Mouse (Mus musculus): Measurements from ENCODE around the gene 3110021N24Rik.
"Not testable (repeated sequence)": the region's sequence is repeated elsewhere in the genome, so short reads cannot be mapped to it uniquely, and the experiment has no call there.

The 3110021N24Rik gene

GRCm38 (mm10) chr4:108719349-108719748 is at the start of gene 3110021N24Rik:
TSS of gene 3110021N24Rik (plus strand) at chr4:108719649.
- DNase-seq (ENCODE audit: low spot score) = no peak

- no peak for DNase-seq (ENCODE audit: low spot score)
These were observed 33.3 kb upstream of the 3110021N24Rik start for GRCm38 (mm10) chr4:108686156-108686555.

GRCm38 (mm10) chr4:108687098-108687497 is 32.4 kb upstream of the 3110021N24Rik start:
- not testable (repeated sequence) for DNase-seq (ENCODE audit: low spot score)

DNA sequence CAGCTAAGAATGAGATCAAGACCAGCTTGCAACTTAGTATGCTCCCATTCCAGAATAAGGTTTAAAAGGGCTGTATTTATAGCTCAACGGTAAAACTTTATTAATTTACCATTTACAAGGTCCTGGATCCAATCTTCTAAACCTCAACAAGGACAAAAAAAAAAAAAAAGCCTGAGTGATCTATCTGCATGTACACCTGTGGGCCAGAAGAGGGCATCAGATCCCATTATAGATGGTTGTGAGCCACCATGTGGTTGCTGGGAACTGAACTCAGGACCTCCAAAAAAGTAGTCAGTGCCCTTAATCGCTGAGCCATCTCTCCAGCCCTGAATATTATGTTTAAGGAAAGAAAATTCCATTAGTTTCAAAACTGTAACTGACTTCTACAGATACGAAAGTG is 29.0 kb upstream of the 3110021N24Rik start:
- no peak for DNase-seq (ENCODE audit: low spot score)

DNA sequence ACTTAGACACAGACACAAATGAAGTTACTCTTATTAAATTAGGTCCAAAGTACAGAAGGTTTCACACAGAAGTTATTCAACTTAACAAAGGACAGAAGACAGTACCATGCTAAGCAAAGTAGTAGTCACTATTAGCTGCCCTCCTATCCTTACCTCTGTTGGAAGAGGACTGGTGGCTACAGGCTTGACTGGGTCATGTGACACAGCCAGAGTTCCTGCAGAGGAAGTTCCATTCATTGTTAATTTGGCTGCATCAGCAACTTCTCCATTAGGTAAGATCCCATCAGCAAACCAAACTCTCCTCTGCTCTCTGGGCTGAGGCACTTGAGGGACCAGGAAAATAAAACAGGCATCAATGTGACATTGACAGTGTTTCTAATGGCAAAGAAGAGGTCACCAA is 28.0 kb upstream of the 3110021N24Rik start:
- no peak for DNase-seq (ENCODE audit: low spot score)

DNA sequence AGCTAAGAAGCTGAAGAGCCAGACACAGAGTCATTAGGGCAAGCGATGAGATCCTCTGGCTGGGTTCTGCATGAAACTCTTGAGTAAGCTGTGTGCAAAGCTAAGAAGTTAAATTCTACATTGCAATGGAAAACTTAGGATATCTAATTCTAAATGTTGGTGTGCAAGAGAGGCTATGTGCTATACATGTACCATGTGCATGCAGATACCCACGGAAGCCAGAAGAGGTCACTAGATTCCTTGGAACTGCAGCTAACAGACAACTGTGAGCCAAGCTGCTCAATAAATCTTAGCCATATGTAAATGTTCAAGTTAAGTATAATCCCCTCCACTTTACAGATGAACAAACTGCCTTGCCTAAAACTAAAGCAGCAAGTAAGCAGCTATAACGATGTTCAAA is 22.5 kb upstream of the 3110021N24Rik start:
- DNase-seq (ENCODE audit: low spot score) = peak; percentile 13

DNA sequence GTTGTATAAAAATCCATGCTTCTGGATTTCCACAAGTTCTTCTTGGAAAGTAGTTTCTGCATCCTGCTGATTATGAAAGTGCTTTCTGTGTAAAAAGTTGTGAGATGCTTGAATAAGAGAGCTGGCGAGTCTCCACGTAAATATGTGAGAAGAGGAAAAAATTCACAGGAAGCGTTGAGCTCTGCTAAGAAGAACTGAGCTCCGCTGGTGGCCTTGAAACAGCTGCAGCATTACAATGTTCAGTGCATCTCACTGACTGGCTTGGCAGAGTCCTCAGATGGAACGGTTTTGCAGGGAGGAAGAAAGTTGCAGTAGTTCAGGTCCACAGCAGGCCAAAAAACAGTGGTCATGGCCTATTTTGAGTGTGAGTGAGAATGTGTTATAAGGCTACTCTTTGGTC is 11.2 kb upstream of the 3110021N24Rik start:
- DNase-seq (ENCODE audit: low spot score) = peak; percentile 8

DNA sequence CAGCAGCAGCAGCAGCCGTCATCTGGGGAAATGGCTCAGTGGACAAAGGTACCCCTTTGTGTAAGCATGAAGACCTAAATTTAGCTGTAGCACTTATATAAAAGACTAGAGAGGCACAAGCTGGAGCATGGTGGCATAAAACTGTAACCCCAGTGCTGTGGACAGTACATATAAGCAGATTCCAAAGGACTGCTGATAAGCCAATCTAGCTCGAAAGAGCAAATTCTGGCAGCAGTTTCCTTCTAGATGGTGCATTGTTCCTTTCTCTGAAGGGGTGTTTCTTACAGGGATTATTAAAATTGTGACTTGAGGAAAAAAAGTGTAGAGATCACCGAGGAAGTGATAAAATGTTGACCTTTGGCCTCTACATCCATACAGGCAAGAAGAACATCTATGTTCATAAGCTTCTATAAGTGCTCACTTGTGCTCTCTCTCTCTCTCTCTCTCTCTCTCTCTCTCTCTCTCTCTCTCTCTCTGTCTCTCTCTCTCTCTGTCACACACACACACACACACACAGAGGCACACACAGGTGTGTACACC is 1.9 kb downstream of the 3110021N24Rik start:
- no peak for DNase-seq (ENCODE audit: low spot score)

DNA sequence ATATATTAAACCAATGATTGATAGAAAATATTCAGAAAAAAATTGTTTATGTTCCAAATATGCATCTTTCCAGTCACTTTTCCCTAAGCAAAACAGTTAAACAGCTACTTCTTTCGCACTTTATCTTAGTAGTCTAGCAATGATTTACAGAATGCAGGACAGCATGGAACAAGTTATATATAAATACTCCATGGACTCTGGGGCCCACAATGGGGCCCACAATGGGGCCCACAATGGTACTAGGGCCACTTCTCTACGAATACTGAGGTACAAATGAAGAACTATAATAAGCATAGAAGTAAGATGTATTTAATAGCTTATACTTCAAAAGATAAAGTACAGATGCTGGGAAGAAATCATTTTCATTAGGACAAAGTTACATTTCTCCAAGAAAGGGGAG is 4.7 kb downstream of the 3110021N24Rik start:
- no peak for DNase-seq (ENCODE audit: low spot score)

DNA sequence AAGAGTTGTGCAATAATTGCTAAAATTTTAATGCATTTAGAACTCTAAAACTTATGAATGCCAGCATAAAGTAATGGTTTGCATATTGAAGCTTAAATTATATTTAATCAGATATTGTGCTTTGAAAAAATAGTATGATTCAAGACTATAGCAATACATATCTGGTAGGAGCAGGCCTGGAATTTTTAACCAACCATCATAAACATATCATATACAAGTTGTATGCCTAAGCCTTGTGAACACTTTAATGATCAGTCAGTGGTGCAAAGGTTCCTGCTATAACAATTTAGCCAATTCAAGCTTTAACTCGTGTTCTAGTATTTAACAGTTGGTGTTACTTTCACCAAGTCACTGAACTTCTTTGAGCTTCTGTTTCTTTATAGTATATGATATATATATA is 11.0 kb downstream of the 3110021N24Rik start:
- no peak for DNase-seq (ENCODE audit: low spot score)

GRCm38 (mm10) chr4:108731582-108731981 is 12.1 kb downstream of the 3110021N24Rik start:
- no peak for DNase-seq (ENCODE audit: low spot score)

DNA sequence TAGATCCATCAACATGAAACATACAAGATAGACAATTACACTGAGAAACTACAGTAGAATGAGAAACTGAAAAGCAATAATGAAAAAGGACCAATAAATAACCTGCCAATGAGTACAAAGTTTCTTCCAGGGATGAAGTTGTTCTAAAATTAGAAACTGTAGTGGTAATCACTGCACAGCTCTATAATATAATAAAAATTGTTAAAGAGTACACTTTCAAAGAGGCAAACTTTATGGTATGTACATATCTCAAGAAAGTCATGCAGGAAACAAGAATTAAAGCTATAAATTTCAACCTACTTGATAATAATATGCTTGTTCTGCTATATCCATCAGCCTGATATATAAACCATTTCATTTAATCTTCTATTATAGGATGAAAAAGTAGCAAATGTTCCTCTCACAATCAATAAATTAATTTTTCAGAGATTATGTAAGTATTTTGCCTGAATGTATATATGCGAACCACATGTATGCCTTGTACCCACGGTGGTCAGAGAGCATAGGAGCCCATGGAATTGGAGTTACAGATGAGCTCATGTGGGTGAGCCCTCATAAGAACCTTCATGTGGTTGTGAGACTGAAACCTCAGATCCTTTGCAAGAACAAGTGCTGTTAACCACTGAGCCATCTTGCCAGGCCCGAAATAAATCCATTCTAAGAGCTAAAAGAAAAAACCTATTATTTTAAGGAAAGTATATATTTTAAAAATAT is 26.9 kb downstream of the 3110021N24Rik start:
- DNase-seq (ENCODE audit: low spot score) = no peak

- no peak for DNase-seq (ENCODE audit: low spot score)
These were observed 40.1 kb downstream of the 3110021N24Rik start for GRCm38 (mm10) chr4:108759583-108759982.

- DNase-seq (ENCODE audit: low spot score) = no peak
These were observed 49.1 kb downstream of the 3110021N24Rik start for GRCm38 (mm10) chr4:108768527-108768926.

DNA sequence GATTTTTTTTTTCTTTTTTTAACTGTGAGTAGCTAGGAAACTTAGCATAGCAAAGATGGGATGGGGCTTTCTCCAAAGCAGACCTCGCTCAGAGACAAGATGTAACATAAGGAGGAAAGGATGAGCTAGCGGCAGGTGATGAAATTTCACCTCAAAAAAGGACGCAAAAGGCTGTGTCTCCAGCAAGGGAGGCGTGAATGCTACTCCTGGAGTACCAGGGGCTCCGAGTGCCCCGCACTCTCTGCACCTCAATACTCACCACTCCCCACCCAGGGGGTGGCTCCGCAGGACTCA is 60.3 kb downstream of the 3110021N24Rik start:
- no peak for DNase-seq (ENCODE audit: low spot score)

DNA sequence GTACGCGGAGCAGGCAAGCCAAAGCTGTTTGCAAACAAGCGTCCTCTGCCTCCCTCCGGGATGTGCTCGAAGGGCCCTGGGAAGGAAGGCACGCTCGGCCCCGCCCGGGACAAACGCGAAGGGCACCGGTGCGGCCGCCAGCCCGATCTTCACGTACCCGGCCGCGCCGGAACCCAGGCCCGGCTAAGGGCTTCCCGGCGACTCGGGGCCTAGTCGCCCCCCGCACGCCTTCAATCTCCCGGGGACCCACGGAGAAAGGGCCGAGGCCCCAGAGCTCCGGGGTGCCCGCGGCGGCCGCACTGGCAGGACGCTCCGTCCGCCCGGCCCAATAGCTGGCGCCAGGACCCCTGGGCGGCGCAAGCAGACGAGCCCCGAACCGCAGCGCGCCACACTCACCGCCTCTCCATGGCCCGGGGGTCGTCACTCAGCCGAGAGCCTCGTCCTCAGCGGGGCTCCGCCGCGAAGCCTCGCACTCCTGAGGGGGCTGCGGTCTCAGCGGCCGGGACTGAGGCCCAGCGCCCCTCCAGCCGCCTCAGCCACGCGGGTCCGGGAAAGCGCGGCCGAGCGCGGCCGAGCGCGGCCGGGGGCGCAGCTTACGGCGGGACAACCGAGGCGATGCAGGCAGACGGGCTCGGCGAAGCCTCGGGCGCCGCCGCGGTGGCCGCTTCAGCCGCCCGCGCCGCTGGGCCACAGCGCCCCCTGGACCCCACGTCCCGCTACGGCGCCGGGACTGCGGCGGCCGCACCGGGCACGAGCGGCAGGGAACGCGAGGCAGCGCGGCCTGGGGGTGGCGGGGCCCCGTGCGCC is 60.8 kb downstream of the 3110021N24Rik start, which contains the start of gene Zfyve9:
TSS of gene Zfyve9 (minus strand) at position 742 of the 807 bp plus-strand sequence.
- DNase-seq (ENCODE audit: low spot score) = peak; percentile 80

DNA sequence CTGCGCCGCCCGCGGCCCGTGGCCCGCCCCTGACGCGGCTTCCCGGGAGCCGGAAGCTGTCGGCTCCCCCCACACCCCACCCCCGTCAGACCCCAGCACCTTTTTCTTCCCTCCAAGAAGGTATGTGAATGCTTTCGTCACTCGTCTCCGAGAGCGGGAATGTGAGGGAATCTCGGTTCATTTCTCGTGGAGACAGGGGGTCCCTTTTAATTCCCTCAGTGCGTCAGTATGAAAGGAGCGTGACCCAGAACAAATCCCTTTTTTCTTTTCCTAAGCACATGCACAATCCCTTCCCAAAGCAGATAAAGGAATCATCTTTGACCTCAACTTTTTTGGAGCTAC is 61.4 kb downstream of the 3110021N24Rik start:
- DNase-seq (ENCODE audit: low spot score) = no peak

DNA sequence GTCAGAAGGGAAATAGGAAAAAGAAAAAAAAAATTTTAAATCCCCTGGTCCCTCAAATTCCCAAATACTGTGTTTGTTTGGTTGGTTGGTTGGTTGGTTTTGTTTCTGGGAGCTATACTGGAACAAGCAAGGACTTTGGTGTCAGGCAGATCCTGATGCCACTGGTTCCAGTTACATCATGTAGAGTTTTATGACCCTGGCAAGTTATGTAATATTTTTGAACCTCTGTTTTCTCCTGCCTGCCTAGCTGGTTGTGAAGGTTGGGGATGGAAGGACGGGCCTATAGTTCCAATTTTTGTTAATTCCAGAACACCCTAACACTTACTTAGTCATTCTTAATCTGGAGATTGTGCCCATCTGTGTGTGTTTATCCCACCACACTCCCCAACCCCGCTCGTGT is 62.1 kb downstream of the 3110021N24Rik start:
- no peak for DNase-seq (ENCODE audit: low spot score)

DNA sequence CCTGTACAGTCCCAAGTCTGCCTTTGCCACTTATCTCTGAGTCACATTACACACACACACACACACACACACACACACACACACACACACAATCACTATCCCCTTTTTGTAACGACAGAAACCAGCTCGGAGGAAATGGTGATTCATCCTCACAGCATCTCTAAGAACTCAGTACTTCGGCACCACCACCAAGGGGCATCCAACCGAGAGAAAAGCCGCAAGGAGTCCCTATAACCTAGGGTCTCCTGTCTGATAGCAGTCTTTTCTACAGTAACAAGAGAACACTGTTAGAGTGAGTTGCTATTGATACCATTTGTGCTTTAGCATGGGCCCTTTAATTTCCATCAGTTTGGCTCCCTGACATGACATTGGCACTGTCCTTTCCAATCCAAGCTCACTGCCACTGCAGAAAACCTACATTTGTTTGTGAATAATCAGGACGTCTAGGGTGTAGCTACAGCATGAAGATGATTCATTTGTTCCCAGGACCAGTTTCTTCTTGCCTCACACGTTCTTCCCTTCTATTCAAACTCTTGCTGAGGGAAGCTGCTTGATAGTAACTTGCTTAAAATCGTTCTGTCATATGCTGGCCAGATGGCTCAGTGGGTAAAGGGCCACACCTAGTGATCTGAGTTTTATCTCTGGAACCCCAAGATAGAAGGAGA is 63.1 kb downstream of the 3110021N24Rik start:
- no peak for DNase-seq (ENCODE audit: low spot score)

DNA sequence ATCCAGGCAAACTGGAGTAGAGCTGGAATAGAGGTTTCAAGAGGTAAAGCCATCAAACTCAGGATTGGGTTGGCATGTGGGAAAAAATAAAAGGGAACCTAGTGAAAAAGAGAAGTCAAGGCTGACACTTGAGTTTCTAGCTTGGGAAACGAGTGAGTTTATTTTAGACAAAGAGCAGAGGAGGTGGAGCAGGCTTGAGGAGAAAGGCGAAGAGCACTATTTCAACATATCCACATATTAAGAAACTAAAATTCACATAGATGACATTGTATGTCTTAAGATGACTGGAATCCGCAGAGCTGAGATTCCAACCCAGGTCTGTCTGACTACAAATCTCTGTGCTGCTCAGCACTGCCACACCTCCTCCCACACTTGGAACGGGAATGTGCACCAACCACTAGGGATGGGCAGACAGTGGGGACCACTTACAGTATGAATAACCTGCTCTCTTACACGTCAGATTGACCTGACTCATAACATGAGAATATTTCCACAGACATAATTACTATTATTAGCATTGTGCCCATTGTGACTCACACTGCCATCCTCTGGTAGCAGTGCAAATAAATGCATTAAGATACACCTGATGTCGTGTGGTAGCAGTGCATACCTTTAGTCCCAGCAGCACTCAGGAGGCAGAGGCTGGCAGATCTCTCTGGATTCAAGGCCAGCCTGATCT is 69.9 kb downstream of the 3110021N24Rik start:
- DNase-seq (ENCODE audit: low spot score) = no peak

DNA sequence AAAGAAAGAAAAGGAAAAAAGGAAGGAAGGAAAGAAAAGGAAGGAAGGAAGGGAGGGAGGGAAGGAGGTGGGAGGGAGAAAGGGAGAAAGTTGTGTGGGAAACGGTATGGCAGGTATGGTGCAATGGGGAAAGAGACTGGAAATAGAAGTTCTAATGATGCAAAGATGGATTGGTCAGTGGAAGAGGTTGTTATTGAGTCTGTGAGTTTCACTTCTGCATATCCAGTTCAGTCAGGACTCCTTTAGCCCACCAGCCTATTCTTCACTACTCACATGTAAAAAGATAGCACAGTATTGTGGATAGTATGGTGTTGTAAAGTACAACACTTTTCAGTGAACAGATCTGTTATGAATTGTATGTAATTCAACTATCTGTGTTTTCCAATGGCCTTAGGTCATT is 71.1 kb downstream of the 3110021N24Rik start:
- no peak for DNase-seq (ENCODE audit: low spot score)

- DNase-seq (ENCODE audit: low spot score) = no peak
These were observed 74.5 kb downstream of the 3110021N24Rik start for GRCm38 (mm10) chr4:108793941-108794340.

Measured in urinary bladder, postnatal 14 days (tissue).